Mouse (Mus musculus) embryonic facial prominence, embryonic 11.5 days (tissue): ENCODE results near the gene Mup21. TPM values are rescaled to one million over a fixed set of nuclear protein-coding genes. Genes with fewer than 3 reads are reported as not detected.
"Not testable (repeated sequence)": the region's sequence is repeated elsewhere in the genome, so short reads cannot be mapped to it uniquely, and the experiment has no call there.

Experiments
- ATAC-seq: fragments of 200-750 bp; cut with Nextera tagmentation; replicated peaks from 2 replicates; pipeline ENCODE4 v1.8.0; 2017; ENCODE audit warnings: low read depth; ENCODE audit not compliant: insufficient number of reproducible peaks, low FRiP score, low TSS enrichment
- DNase-seq: peaks from one replicate; pipeline ENCODE4 v3.0.0-alpha.2; 2015; ENCODE audit warnings: low spot score
- H3K27ac ChIP-seq: fragments of 300-500 bp; sonication (generic); replicated peaks from 2 replicates; pipeline ENCODE4 v1.5.1; 2014; ENCODE audit warnings: mild to moderate bottlenecking, low read depth, low read length, control low read depth
- H3K27me3 ChIP-seq: fragments of 300-500 bp; sonication (generic); 2 replicates; pipeline ENCODE4 v1.6.1; 2014; ENCODE audit warnings: mild to moderate bottlenecking, low read length, moderate library complexity, mixed read lengths; ENCODE audit not compliant: control insufficient read depth, insufficient read depth
- H3K36me3 ChIP-seq: fragments of 300-500 bp; sonication (generic); replicated peaks from 2 replicates; pipeline ENCODE4 v1.6.1; 2014; ENCODE audit warnings: low read depth, mild to moderate bottlenecking, low read length, moderate library complexity, mixed read lengths; ENCODE audit not compliant: control insufficient read depth, insufficient read depth
- H3K4me1 ChIP-seq: fragments of 300-500 bp; sonication (generic); 2 replicates; pipeline ENCODE4 v1.6.1; 2014; ENCODE audit warnings: low read length, mixed read lengths; ENCODE audit not compliant: control insufficient read depth, insufficient read depth
- H3K4me2 ChIP-seq: fragments of 300-500 bp; sonication (generic); 2 replicates; pipeline ENCODE4 v1.6.1; 2014; ENCODE audit warnings: low read depth, mild to moderate bottlenecking, control low read depth, low read length, moderate library complexity
- H3K4me3 ChIP-seq: fragments of 300-500 bp; sonication (generic); 2 replicates; pipeline ENCODE4 v1.5.1; 2014; ENCODE audit warnings: low read depth, low read length, control low read depth
- H3K9ac ChIP-seq: fragments of 300-500 bp; sonication (generic); replicated peaks from 2 replicates; pipeline ENCODE4 v1.6.1; 2014; ENCODE audit warnings: mild to moderate bottlenecking, control low read depth, low read length
- H3K9me3 ChIP-seq: fragments of 300-500 bp; sonication (generic); replicated peaks from 2 replicates; pipeline ENCODE4 v1.6.1; 2016; ENCODE audit warnings: mild to moderate bottlenecking, low read length, inconsistent platforms, mixed read lengths; ENCODE audit not compliant: control insufficient read depth
- WGBS: fragments of 180-500 bp; shearing (Covaris S2); extraction: QIAGEN DNeasy Blood & Tissue Kit; methylation state at CpG from one replicate; pipeline ENCODE4 v1.1.7; 2014; 5-methylcytosine and 5-hydroxymethylcytosine counted together
- polyA plus RNA-seq: library from polyadenylated mRNA; unstranded; fragments of >200 nt; fragmentation: Nextera tagmentation; extraction: Ambion mirVana; gene quantifications from 2 replicates; pipeline ENCODE4 v1.2.1, GENCODE M21; 2014

The Mup21 gene
- polyA plus RNA-seq, 1 experiment from 2014 or later = not detected

DNA sequence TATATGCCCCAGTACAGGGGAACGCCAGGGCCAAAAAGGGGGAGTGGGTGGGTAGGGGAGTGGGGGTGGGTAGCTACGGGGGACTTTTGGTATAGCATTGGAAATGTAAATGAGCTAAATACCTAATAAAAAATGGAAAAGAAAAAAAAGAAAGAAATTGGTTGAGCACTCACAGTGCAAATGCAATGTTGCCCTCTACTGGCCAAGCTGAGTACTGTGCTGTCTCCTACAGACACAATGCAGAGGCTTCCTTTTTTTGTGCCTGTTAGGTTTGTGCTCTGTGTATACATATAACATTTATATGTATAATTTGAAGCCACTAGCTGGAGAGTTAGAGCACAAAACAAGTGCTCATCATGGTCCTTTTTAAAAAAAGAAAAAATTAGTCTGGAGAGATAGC is 47.3 kb downstream of the Mup21 start:
- H3K4me3 ChIP-seq, H3K9ac ChIP-seq, H3K27ac ChIP-seq, H3K9me3 ChIP-seq, H3K4me2 ChIP-seq, ATAC-seq, H3K27me3 ChIP-seq, H3K36me3 ChIP-seq, H3K4me1 ChIP-seq: not testable (repeated sequence)
- peak; percentile 59 for DNase-seq
- 68% methylated on average over 2 of the region's 2 CpGs for WGBS

Other genes with a start within 250 kb of the Mup21 start
- not detected in 2 replicates for gene Mup20, start 96.7 kb downstream of the Mup21 start, polyA plus RNA-seq
- gene Mup3, start 63.5 kb downstream of the Mup21 start, polyA plus RNA-seq = not detected in 2 replicates
- 25.6 and 28.3 TPM in 2 replicates for gene Zfp37, start 80.2 kb upstream of the Mup21 start, polyA plus RNA-seq
- gene Slc31a2, start 111.7 kb upstream of the Mup21 start, polyA plus RNA-seq = 7.9 and 10.6 TPM in 2 replicates
- 16.3 and 18.4 TPM in 2 replicates for gene Fkbp15, start 209.7 kb upstream of the Mup21 start, polyA plus RNA-seq
- gene Slc31a1, start 209.9 kb upstream of the Mup21 start, polyA plus RNA-seq = 49.0 and 51.2 TPM in 2 replicates